Mouse (Mus musculus): ENCODE results near the gene Vwa8.

GRCm38 (mm10) chr14:78900770-78901169, 51.9 kb downstream of the Vwa8 start:
- TF ChIP-seq CTCF (IDR thresholded peaks at IDR 0.05; ENCODE audit: low read depth) (no peak), EP300 (IDR thresholded peaks at IDR 0.05; ENCODE audit: low read depth) (no peak)
